Mouse (Mus musculus): Measurements from ENCODE around the gene Gtf3c2. TPM values are rescaled to one million over a fixed set of nuclear protein-coding genes. Genes with fewer than 3 reads are reported as not detected.

Gene Gtf3c2
- polyA plus RNA-seq, 1 experiment: 113 TPM

DNA sequence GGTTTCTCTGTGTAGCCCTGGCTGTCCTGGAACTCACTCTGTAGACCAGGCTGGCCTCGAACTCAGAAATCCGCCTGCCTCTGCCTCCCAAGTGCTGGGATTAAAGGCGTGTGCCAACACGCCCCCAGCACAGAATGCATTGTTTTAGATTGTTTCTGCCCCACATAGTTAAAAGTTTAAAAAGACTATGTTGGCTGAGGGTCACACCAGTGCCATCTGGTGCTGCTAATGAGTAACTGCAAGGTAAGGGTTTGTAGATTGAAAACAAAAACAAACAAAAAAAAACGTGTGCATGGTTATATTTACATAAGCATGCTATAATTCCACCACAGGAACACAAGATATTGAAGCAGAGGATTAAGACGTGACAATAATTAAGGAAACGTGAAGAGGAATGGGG is 69.2 kb downstream of the Gtf3c2 start:
- no peaks in the 10 kb centered on the region for H3K27me3 ChIP-seq (ENCODE audit: control insufficient read depth, insufficient read depth, low read length)
- H3K4me3 ChIP-seq (ENCODE audit: control insufficient read depth, insufficient read depth, low read length): no peak overlapping the region
- no peak overlapping the region for H3K27ac ChIP-seq (ENCODE audit: control insufficient read depth, insufficient read depth, low read length)
- WGBS: 22% methylated on average over 7 of the region's 7 CpGs
- no peak for DNase-seq
- H3K36me3 ChIP-seq (ENCODE audit: control insufficient read depth, insufficient read depth, low read length): no peaks in the 10 kb centered on the region
- TF ChIP-seq CTCF (IDR thresholded peaks at IDR 0.05; ENCODE audit: borderline replicate concordance, control insufficient read depth, extremely low read depth, insufficient read depth, low read length, poor library complexity) (no peak), POLR2A (IDR thresholded peaks at IDR 0.05; ENCODE audit: control insufficient read depth, extremely low read depth, insufficient read depth, low read length, poor library complexity) (no peak)
- no peaks in the 10 kb centered on the region for H3K4me1 ChIP-seq (replicated peaks; ENCODE audit: control insufficient read depth, insufficient read depth, low read length)

DNA sequence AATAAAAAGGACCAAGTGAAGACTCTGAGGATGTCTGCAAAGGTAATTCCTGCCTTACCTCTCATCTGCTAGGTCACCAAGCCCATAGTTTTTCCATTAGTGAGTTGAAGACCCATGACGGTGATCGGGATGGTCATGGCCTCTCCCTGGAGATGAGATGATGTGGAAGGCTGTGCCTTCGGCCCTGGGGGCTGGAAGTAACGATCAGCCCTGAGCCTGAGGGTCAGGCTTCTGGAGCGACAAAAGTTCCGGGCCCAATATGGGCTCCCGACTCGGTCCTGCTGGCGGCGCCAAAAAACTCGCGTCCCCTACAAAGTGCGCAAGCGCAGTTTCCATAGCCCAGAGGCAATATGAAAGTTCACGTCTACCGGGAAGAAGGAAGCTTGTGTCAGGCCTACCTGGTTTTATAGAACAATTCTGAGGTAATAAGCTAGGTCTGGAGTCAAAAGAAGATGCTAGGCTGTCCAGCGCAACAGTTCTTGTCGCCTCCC is 71.9 kb downstream of the Gtf3c2 start, which contains the start of gene Slc30a3:
Slc30a3 (minus strand) TSS at position 238 of the 491 bp plus-strand sequence.
- Histone ChIP-seq H3K4me3 (ENCODE audit: control insufficient read depth, insufficient read depth, low read length) (no peak within 1 kb of the TSS), H3K27me3 (ENCODE audit: control insufficient read depth, insufficient read depth, low read length) (no peaks in the 10 kb centered on the region; the same call in 1 of the 2 replicates), H3K27ac (ENCODE audit: control insufficient read depth, insufficient read depth, low read length) (no peak within 1 kb of the TSS), H3K36me3 (ENCODE audit: control insufficient read depth, insufficient read depth, low read length) (no peaks in the 10 kb centered on the region), H3K4me1 (replicated peaks; ENCODE audit: control insufficient read depth, insufficient read depth, low read length) (no peaks in the 10 kb centered on the region)
- DNase-seq: no peak
- TF ChIP-seq CTCF (IDR thresholded peaks at IDR 0.05; ENCODE audit: borderline replicate concordance, control insufficient read depth, extremely low read depth, insufficient read depth, low read length, poor library complexity): no peak
- no peak for TF ChIP-seq POLR2A (IDR thresholded peaks at IDR 0.05; ENCODE audit: control insufficient read depth, extremely low read depth, insufficient read depth, low read length, poor library complexity)
- 93% methylated on average over 18 of the region's 18 CpGs for WGBS

Other genes with a start within 250 kb of the Gtf3c2 start
- 0.31 and 0.70 TPM in 2 replicates for gene Cgref1, start 234.6 kb downstream of the Gtf3c2 start, polyA plus RNA-seq (2012; rRNA removed)
- gene Preb, start 219.8 kb downstream of the Gtf3c2 start, polyA plus RNA-seq (2012; rRNA removed): 401 and 419 TPM in 2 replicates
- gene Tcf23, start 211.5 kb downstream of the Gtf3c2 start, polyA plus RNA-seq (2012; rRNA removed): 0.06 and 0.18 TPM in 2 replicates
- gene Atraid, start 131.8 kb downstream of the Gtf3c2 start, polyA plus RNA-seq (2012; rRNA removed): 52.0 and 67.0 TPM in 2 replicates
- 35.1 and 37.3 TPM in 2 replicates for gene Slc5a6, start 131.2 kb downstream of the Gtf3c2 start, polyA plus RNA-seq (2012; rRNA removed)
- gene Cad, start 125.4 kb downstream of the Gtf3c2 start, polyA plus RNA-seq (2012; rRNA removed): 59.8 and 80.9 TPM in 2 replicates
- not detected in 2 replicates for gene Dnajc5g, start 73.9 kb downstream of the Gtf3c2 start, polyA plus RNA-seq (2012; rRNA removed)
- 0.48 and 0.77 TPM in 2 replicates for gene Slc30a3, start 71.9 kb downstream of the Gtf3c2 start, polyA plus RNA-seq (2012; rRNA removed)
- gene Trim54, start 63.4 kb downstream of the Gtf3c2 start, polyA plus RNA-seq (2012; rRNA removed): 0.92 and 9.3 TPM in 2 replicates
- gene Ucn, start 41.3 kb downstream of the Gtf3c2 start, polyA plus RNA-seq (2012; rRNA removed): not detected in 2 replicates
- gene Mpv17, start 25.9 kb downstream of the Gtf3c2 start, polyA plus RNA-seq (2012; rRNA removed): 43.8 and 55.8 TPM in 2 replicates
- 3.5 and 4.7 TPM in 2 replicates for gene Gm29609, start 233 bp downstream of the Gtf3c2 start, polyA plus RNA-seq (2012; rRNA removed)
- gene Snx17, start 13.1 kb upstream of the Gtf3c2 start, polyA plus RNA-seq (2012; rRNA removed): 127 and 134 TPM in 2 replicates
- gene Eif2b4, start 13.3 kb upstream of the Gtf3c2 start, polyA plus RNA-seq (2012; rRNA removed): 74.5 and 88.0 TPM in 2 replicates
- 88.5 and 90.3 TPM in 2 replicates for gene Zfp513, start 22.2 kb upstream of the Gtf3c2 start, polyA plus RNA-seq (2012; rRNA removed)
- 122 and 168 TPM in 2 replicates for gene Ppm1g, start 40.5 kb upstream of the Gtf3c2 start, polyA plus RNA-seq (2012; rRNA removed)
- gene Nrbp1, start 60.7 kb upstream of the Gtf3c2 start, polyA plus RNA-seq (2012; rRNA removed): 261 and 301 TPM in 2 replicates
- gene Gm9970, start 61.1 kb upstream of the Gtf3c2 start, polyA plus RNA-seq (2012; rRNA removed): 0.29 and 0.69 TPM in 2 replicates
- 48.1 and 56.2 TPM in 2 replicates for gene Krtcap3, start 71.5 kb upstream of the Gtf3c2 start, polyA plus RNA-seq (2012; rRNA removed)
- gene Ift172, start 111.0 kb upstream of the Gtf3c2 start, polyA plus RNA-seq (2012; rRNA removed): 19.1 and 21.6 TPM in 2 replicates
- gene Fndc4, start 115.9 kb upstream of the Gtf3c2 start, polyA plus RNA-seq (2012; rRNA removed): 1.8 and 2.4 TPM in 2 replicates
- 0.05 and 0.64 TPM in 2 replicates for gene Gckr, start 117.3 kb upstream of the Gtf3c2 start, polyA plus RNA-seq (2012; rRNA removed)

All from thymus, adult 2 months (tissue).